Mouse (Mus musculus): Measurements from ENCODE around the gene Pheta2.
A peak's percentile ranks its signal among the peaks of the same experiment; 100 is the strongest.

Pheta2 gene

GRCm38 (mm10) chr15:82338593-82339112, at the start of gene Pheta2, which contains the start of the genes Naga and Smdt1:
Pheta2 (plus strand) TSS chr15:82338942.
Naga (minus strand) TSS chr15:82338925.
Smdt1 (plus strand) TSS chr15:82338959.
- peak; percentile 99 for DNase-seq (ENCODE audit: low spot score)

GRCm38 (mm10) chr15:82290252-82290651, 48.5 kb upstream of the Pheta2 start:
- no peak for DNase-seq (ENCODE audit: low spot score)

- DNase-seq (ENCODE audit: low spot score): no peak
Observed at GRCm38 (mm10) chr15:82292851-82293250, 45.9 kb upstream of the Pheta2 start.

GRCm38 (mm10) chr15:82293271-82293711, 45.5 kb upstream of the Pheta2 start:
- DNase-seq (ENCODE audit: low spot score): no peak

DNA sequence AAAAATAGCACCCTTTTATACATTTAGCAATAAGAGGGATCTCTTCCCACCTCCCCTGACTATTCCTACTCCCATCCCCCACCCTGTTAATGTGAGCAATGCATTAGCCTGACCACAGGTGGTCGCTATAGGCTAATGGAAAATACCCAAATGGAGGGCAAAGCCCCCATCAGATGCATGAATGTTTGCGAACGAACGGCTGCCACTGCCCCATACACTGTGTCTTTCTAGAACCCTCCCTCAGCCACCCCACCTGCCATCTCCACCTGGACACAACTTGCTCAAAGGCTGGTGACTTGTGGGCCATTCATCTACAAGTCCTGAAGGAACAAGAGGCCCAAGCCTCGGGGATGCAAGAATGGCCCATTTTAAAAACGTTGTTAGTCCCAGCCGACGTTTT, 44.7 kb upstream of the Pheta2 start:
- DNase-seq (ENCODE audit: low spot score): no peak

DNA sequence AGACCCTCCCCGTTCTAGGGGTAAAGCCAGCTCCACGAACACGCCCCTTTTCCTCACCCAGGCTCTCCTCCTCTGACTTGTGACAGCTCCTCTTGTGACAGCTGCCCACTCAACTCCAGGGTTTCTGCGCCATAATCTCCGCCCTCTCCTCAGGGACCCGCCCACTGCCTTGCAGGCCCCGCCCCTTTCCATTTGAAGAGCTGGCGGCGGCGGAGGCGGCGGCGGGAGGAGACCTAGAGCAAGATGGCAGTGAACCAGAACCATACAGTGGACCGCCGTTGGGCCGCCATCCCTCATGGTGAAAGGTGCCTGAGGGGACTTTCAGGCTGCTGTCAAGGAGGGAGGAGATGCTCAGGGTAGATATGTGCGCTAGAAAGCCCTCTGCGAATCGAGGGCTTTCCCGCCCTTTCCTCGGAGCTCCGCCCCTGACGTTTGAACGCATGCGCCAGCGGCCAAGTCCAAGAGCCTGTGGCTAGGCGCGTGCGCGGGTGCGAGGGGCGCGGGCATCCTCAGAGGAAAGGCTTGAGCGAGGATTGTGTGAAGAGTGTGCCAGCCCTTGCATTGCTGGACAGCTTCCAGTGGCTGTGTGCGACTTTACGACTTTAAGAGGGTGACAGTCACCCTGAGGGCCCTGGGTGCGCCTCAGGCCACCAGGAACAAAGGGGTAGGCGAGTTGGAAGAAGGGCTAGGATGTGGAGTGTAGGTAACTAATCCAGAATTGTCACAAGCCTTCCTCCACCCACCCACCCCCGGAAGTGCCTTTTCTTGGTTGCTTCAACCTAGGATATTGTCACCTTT, 39.8 kb upstream of the Pheta2 start, which contains the start of gene Wbp2nl:
Gene Wbp2nl (plus strand): TSS at position 191 of the 798 bp plus-strand sequence.
- DNase-seq (ENCODE audit: low spot score): no peak

- no peak for DNase-seq (ENCODE audit: low spot score)
Observed at GRCm38 (mm10) chr15:82307107-82307506, 31.6 kb upstream of the Pheta2 start.

DNA sequence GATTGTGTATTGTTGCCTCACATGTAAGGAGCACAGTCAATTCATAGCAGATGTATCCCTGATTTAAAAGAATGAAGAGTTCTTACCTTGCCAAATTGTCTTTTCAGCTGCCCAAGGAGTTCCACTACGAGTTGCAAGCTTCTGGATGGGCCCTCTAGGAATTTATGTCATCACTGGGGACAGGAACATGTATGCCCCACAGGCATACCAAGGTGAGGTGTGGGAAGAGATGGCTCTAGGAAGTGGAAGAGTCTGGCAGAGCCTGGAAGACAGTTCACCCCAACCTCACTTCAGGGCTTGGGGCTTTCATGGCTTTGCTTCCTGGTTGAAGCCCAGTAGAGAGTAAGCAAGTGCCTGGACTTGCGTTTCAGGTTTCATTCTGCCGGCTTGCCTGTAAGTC, 30.3 kb upstream of the Pheta2 start:
- no peak for DNase-seq (ENCODE audit: low spot score)

- no peak for DNase-seq (ENCODE audit: low spot score)
Observed at GRCm38 (mm10) chr15:82317839-82318238, 20.9 kb upstream of the Pheta2 start.

GRCm38 (mm10) chr15:82319613-82320012, 19.1 kb upstream of the Pheta2 start:
- DNase-seq (ENCODE audit: low spot score): no peak

GRCm38 (mm10) chr15:82322195-82322594, 16.5 kb upstream of the Pheta2 start:
- no peak for DNase-seq (ENCODE audit: low spot score)

GRCm38 (mm10) chr15:82325382-82325781, 13.4 kb upstream of the Pheta2 start:
- DNase-seq (ENCODE audit: low spot score): no peak

- DNase-seq (ENCODE audit: low spot score): no peak
Observed at GRCm38 (mm10) chr15:82335194-82335593, 3.5 kb upstream of the Pheta2 start.

GRCm38 (mm10) chr15:82336629-82337028, 2.1 kb upstream of the Pheta2 start:
- DNase-seq (ENCODE audit: low spot score): no peak

DNA sequence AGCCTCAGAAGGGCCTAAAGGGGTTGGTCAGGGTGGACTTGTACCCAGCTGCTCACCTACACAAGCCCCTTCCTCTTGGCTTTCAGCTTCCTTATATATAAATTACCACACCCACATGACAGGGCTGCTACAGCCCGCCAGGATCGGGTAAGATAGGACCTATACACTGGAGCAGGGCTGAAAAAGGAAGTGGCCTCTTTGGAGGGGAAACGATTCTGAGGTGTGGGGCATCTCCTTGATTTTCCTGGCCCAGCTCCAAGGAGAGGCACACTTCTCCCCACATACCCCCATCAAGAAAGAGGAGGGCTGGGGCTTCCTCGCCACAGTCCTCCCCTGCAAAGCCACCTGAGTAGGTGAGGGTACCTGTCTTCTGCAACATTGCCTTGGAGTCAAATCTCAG, 867 bp upstream of the Pheta2 start:
- peak; percentile 23 for DNase-seq (ENCODE audit: low spot score)

GRCm38 (mm10) chr15:82339150-82339549, 408 bp downstream of the Pheta2 start:
- no peak for DNase-seq (ENCODE audit: low spot score)

- DNase-seq (ENCODE audit: low spot score): peak; percentile 40
Observed at GRCm38 (mm10) chr15:82339634-82340254, 1.0 kb downstream of the Pheta2 start.

GRCm38 (mm10) chr15:82340414-82341035, 1.8 kb downstream of the Pheta2 start:
- peak; percentile 71 for DNase-seq (ENCODE audit: low spot score)

DNA sequence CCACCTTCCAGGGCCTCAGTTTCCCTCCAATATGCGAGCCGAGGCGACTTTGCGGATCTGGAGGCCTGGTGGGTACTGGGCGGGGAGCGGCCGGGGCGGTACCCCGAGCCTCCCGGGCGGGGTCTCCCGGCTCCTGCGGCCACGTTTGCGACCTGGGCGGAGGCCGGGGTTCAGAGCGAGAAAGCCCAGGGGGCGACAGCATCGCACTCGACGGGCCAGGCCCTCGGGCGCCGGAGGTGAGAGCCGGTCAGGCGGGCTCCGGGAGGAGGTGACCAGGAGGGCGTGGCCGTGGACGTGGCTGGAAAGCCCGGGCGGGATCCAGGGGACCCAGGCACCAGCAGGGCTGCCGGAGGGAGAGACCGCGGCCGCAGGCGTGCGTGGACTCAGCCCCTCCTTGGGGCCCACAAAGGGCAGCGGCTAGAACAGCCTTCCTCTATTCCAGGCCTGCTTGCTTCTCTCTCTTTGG, 2.3 kb downstream of the Pheta2 start:
- DNase-seq (ENCODE audit: low spot score): peak; percentile 72

GRCm38 (mm10) chr15:82341675-82342542, 3.2 kb downstream of the Pheta2 start:
- DNase-seq (ENCODE audit: low spot score): peak; percentile 94

- peak; percentile 41 for DNase-seq (ENCODE audit: low spot score)
Observed at GRCm38 (mm10) chr15:82342543-82342935, 3.8 kb downstream of the Pheta2 start.

Data from c-Kit-positive CD71-positive TER-119-positive erythroid progenitor cells, embryonic 14.5 days (primary cell).